Mouse (Mus musculus) heart, postnatal 4 days (tissue): ENCODE data around the gene Itih1. TPM values are rescaled to one million over a fixed set of nuclear protein-coding genes. Genes with fewer than 3 reads are reported as not detected.
A peak's percentile ranks its signal among the peaks of the same experiment; 100 is the strongest.

Source experiments
- DNase-seq: peaks from one replicate; pipeline ENCODE4 v3.0.0; 2021
- total RNA-seq, 2 experiments: library from RNA; stranded (reverse); gene quantifications; 2 replicates each; pipeline ENCODE4 v1.2.3; 2021

Gene Itih1
- total RNA-seq, result not detected

- DNase-seq, result no peak
Observed at GRCm38 (mm10) chr14:30943038-30943437, at the start of gene Itih1. Gene Itih1 (minus strand): TSS chr14:30943289.

GRCm38 (mm10) chr14:30976222-30976621, 33.1 kb upstream of the Itih1 start:
- no peak for DNase-seq

DNA sequence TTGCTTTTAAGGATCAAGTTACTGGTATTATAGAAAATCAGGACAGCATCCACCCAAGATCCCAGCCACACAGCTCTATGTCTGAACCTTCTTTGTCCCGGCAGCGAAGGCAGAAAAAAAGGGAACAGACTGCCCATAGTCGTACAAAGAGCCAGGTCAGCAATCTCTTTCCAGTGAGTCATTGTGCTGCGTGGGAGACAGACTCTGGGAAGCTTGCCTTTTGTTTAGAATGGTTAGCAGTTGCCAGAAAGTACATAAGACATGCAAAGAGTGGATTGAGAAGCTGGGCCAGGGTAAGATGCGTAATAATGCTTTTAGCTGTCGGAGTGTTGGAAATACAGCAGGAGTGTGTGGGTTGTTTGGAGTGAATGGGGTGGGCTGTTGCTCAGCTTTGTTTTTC, 31.1 kb upstream of the Itih1 start:
- peak; percentile 51 for DNase-seq

GRCm38 (mm10) chr14:30960366-30960765, 17.3 kb upstream of the Itih1 start:
- no peak for DNase-seq

GRCm38 (mm10) chr14:30959031-30959430, 15.9 kb upstream of the Itih1 start:
- DNase-seq, result no peak

GRCm38 (mm10) chr14:30958517-30958916, 15.4 kb upstream of the Itih1 start:
- no peak for DNase-seq

- DNase-seq, result peak; percentile 97
Observed at GRCm38 (mm10) chr14:30951154-30951825, 8.2 kb upstream of the Itih1 start, which contains the start of gene Nek4. Gene Nek4 (plus strand): TSS chr14:30951377.

- DNase-seq, result no peak
Observed at GRCm38 (mm10) chr14:30949986-30950385, 6.9 kb upstream of the Itih1 start.

- DNase-seq, result no peak
Observed at GRCm38 (mm10) chr14:30944745-30945144, 1.7 kb upstream of the Itih1 start.

- peak; percentile 81 for DNase-seq
Observed at GRCm38 (mm10) chr14:30943860-30944674, 978 bp upstream of the Itih1 start.

GRCm38 (mm10) chr14:30942254-30942653, 835 bp downstream of the Itih1 start:
- DNase-seq, result no peak

DNA sequence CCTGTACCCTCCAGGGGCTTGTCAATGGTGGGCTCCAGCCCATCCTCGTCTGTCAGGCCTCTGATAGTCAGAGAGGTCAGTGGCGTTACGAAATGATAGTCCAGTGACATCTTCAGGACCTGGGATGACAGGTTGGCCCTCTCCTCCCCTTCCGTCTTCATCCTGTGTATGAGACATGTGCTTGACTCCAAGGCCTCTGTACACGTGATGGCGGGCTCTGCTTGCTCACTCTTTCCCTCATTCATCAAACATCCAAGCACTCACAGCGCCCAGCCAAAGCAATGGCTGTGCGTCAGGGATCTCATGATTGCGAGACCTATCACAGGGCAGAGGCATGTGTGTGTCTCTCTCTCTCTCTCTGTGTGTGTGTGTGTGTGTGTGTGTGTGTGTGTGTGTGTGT, 9.7 kb downstream of the Itih1 start:
- DNase-seq, result no peak

GRCm38 (mm10) chr14:30930386-30930785, 12.7 kb downstream of the Itih1 start:
- DNase-seq, result no peak

DNA sequence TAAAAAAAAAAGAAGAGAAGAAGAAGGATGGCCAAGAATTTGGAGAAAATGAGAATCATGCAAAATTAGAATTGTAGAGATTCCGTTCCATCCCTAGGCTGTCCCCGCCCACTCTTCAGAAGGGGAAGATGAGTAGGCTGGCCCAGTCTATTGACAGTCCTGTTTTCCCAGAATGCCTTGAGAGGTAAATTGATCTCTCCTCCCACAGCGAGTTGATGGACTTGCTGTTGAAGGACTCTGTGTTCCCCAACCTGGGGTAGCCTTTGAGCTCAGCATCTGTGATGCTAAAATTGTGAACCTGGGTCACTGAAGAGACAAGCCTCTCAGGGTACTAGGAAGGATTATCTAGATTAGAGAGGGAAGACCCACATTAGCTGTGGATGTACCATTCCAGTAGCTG, 17.6 kb downstream of the Itih1 start:
- DNase-seq, result no peak

GRCm38 (mm10) chr14:30923375-30924105, 19.5 kb downstream of the Itih1 start, which contains the start of gene Itih3:
Gene Itih3 (minus strand): TSS chr14:30923760.
- DNase-seq, result no peak

GRCm38 (mm10) chr14:30922053-30922670, 20.9 kb downstream of the Itih1 start:
- DNase-seq, result no peak

DNA sequence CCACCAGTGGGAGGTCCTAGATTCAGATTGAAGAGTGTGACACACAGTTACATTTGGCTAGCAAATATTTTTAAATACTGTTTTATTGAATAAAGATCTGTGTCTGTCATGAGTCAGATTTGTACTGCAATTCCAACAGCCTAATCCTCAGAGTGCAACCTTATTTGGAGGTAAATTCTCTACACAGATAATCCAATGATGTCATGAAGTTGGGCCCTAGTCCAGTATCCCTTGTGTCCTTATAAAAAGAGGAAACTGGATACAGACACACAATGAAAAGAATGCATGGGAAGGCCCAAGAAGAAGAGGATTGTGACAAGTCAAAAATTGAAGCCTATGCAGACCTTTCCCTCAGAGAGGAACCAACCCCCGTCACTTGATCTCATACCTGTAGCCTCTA, 26.6 kb downstream of the Itih1 start:
- DNase-seq, result no peak

DNA sequence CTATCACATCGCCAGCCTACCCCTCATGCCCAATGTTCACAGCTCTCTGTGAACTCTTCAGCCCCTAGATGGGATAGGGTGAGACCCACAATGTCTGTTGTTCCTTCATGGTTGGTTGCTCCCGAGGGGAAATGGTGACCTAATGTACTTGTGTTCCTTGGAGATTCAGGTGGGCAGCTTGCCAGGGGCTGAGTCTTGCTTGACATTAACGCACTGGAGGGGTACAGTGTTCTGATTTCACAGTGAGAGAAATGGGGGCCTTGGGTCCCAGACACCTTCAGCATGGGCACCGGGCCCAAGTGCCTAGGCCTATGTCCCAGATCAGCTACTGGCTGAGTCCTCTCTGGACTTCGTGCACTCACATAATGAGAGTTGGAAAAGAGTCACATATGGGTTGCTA, 29.7 kb downstream of the Itih1 start:
- DNase-seq, result peak; percentile 35

DNA sequence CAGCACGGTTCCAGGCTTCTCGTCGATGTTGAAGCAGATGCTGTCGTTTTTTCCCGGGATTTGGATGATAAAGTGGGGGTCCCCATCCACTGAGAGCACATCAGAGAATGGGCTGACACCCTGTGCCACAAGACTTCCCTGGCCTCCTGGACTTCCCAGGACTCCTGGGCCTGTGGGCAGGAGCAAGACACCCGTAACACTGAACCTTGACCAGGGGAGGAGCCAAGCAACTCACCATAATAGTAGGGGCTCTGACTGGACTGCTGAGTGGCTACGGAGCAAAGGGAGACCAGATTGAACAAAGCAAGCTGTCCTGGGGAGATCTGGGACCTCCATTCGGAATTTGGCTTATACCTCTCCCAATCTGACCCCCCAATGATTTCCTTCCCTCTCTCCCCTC, 30.4 kb downstream of the Itih1 start:
- DNase-seq, result no peak

DNA sequence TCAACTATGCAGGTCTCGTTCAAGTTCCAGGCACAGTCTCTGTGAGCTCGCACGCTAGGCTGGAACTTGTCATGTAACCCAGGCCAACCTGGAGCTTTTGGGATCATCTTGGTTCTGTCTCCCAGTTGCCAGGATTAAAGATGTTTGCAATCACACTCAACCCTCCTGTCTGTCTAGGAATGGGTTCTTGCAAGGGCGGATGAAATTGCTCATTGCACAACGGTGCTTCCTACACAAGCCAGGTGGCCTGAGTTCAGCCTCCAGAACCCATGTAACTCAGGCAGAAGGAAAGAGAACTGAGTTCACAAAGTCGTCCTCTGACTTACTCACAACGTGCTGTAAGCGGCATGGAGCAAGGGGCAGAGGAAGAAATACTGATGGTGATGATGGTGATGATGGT, 31.9 kb downstream of the Itih1 start:
- no peak for DNase-seq

GRCm38 (mm10) chr14:30907814-30908265, 35.2 kb downstream of the Itih1 start:
- DNase-seq, result no peak

DNA sequence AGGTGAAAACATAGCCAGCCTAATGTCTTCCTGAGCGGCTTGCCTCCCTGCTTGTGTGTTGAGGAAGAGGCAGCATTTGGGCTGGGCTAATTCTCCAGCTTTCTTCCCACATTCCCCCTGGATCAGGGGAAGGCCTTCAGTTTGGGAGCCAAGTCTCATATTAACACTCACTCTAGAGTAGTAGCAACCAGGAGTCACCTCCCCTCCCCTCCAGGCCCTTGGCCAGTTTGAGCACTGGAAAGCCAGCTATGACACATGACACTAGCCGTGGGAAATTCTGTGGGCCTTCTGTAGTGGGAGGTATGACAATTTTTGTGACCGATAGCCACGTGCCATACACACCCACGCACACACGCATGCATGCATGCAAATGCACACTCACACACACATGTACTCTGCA, 37.1 kb downstream of the Itih1 start:
- no peak for DNase-seq

- no peak for DNase-seq
Observed at GRCm38 (mm10) chr14:30904307-30904706, 38.8 kb downstream of the Itih1 start.
